Mouse (Mus musculus) small intestine, adult 2 months (tissue): ENCODE data around the gene Miox. TPM values are rescaled to one million over a fixed set of nuclear protein-coding genes. Genes with fewer than 3 reads are reported as not detected.

Source experiments
- H3K27ac ChIP-seq: fragments of 200-500 bp; 2 replicates; pipeline ENCODE4 v1.5.1; 2012; ENCODE audit warnings: low read depth, low read length, control low read depth, inconsistent platforms; ENCODE audit not compliant: insufficient read depth
- H3K27me3 ChIP-seq: fragments of 200-500 bp; 2 replicates; pipeline ENCODE4 v1.6.1; 2012; ENCODE audit warnings: mild to moderate bottlenecking, moderate library complexity, low read length, inconsistent platforms; ENCODE audit not compliant: control insufficient read depth, insufficient read depth
- H3K36me3 ChIP-seq: fragments of 200-500 bp; 2 replicates; pipeline ENCODE4 v1.6.1; 2012; ENCODE audit warnings: mild to moderate bottlenecking, low read length, control low read depth, inconsistent platforms; ENCODE audit not compliant: control insufficient read depth, insufficient read depth
- H3K4me1 ChIP-seq: fragments of 200-500 bp; 2 replicates; pipeline ENCODE4 v1.6.1; 2012; ENCODE audit warnings: low read length, inconsistent platforms, mixed read lengths; ENCODE audit not compliant: control insufficient read depth, insufficient read depth, insufficient read length
- H3K4me3 ChIP-seq: fragments of 200-500 bp; 2 replicates; pipeline ENCODE4 v1.5.1; 2012; ENCODE audit warnings: low read depth, mild to moderate bottlenecking, control low read depth, inconsistent platforms, low read length, moderate library complexity
- CTCF ChIP-seq: fragments of 200-500 bp; IDR thresholded peaks from 2 replicates; pipeline ENCODE4 v1.5.1; 2012; ENCODE audit warnings: low read depth, mild to moderate bottlenecking, control low read depth, inconsistent platforms, low read length, moderate library complexity, mixed read lengths; ENCODE audit not compliant: insufficient replicate concordance, insufficient read length; ENCODE audit errors: extremely low read depth
- POLR2A ChIP-seq: fragments of 200-500 bp; IDR thresholded peaks from 2 replicates; pipeline ENCODE4 v1.6.1; 2012; ENCODE audit warnings: low read depth, mild to moderate bottlenecking, control low read depth, inconsistent platforms, low read length, moderate library complexity
- WGBS: fragments of 180-500 bp; shearing (Covaris S2); methylation state at CpG from one replicate; pipeline ENCODE4 v1.1.7; 2018; 5-methylcytosine and 5-hydroxymethylcytosine counted together
- polyA plus RNA-seq: library from polyadenylated mRNA; depleted of rRNA; stranded (reverse); fragments of >200 nt; gene quantifications from 2 replicates; pipeline ENCODE4 v1.2.3, GENCODE M21; 2012; rRNA removed

Gene Miox
- polyA plus RNA-seq, 1 experiment = 0.10 TPM

DNA sequence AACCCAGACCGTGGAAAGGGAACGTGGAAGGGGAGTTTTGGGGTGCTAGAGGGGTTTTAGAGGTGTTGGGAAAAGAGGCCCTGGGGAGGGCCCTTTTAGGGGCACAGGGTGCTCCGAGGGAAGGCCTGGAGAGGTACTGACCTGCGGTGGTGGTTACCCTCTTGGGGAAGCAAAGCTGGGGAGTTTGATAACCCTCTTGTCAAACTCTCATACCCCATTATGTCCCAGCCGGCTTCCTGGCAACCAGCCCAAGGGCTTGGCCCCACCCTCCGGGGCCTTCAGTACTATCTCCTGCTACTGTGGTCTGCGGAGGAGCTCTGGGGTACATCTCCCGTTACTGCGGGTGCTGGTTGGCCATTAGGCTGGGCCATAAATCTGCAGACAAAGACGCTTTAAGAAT lies 45.2 kb downstream of the Miox start:
- H3K4me3 ChIP-seq = peak overlapping the region; percentile 74
- no peaks in the 10 kb centered on the region for H3K36me3 ChIP-seq
- WGBS = 10% methylated on average over 10 of the region's 10 CpGs
- TF ChIP-seq POLR2A (no peak), CTCF (no peak)
- peaks cover 32% of the 10 kb centered on the region for H3K4me1 ChIP-seq
- no peaks in the 10 kb centered on the region for H3K27me3 ChIP-seq
- peak overlapping the region; percentile 89 for H3K27ac ChIP-seq

DNA sequence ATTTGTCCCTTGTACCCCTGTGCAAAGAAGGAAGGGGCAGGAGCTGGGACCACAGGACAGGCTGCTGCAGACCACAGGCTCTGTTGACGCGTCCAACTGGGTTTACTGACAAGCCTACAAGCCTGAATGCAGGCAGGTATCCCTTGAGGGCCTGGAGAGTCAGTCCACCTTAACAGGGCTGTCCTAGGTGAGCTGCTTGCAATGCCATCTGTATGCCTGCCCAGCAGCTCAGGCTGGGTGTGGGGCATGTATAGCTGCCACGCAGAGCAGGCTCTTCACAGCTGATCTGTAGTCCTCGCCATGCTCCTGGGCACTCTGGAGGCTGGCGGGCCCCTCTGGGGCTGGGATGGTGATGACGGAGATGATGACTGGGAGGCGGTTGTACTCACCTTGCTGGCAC lies 50.4 kb downstream of the Miox start, which contains the start of gene Klhdc7b:
Gene Klhdc7b (plus strand): TSS at position 301 of the 400 bp plus-strand sequence.
- no peaks in the 10 kb centered on the region for H3K36me3 ChIP-seq
- no peak for TF ChIP-seq CTCF
- TF ChIP-seq POLR2A = no peak
- H3K27me3 ChIP-seq = no peaks in the 10 kb centered on the region
- 0 out of 2 replicates have a peak, but pooled peaks cover under 1% of the 10 kb centered on the region for H3K4me1 ChIP-seq
- H3K27ac ChIP-seq = no peak within 1 kb of the TSS
- H3K4me3 ChIP-seq = no peak within 1 kb of the TSS
- WGBS = 90% methylated on average over 7 of the region's 7 CpGs

Other genes starting within 250 kb of the Miox start
- 29.0 and 45.8 TPM in 2 replicates for gene Selenoo, start 245.3 kb upstream of the Miox start, polyA plus RNA-seq
- 21.6 and 29.0 TPM in 2 replicates for gene Tubgcp6, start 211.3 kb upstream of the Miox start, polyA plus RNA-seq
- 13.2 and 19.0 TPM in 2 replicates for gene Hdac10, start 205.7 kb upstream of the Miox start, polyA plus RNA-seq
- gene Mapk12, start 193.7 kb upstream of the Miox start, polyA plus RNA-seq = 2.0 and 2.4 TPM in 2 replicates
- 2.3 and 3.2 TPM in 2 replicates for gene Mapk11, start 184.8 kb upstream of the Miox start, polyA plus RNA-seq
- gene Plxnb2, start 153.6 kb upstream of the Miox start, polyA plus RNA-seq = 213 and 376 TPM in 2 replicates
- 7.1 and 10.6 TPM in 2 replicates for gene Dennd6b, start 137.9 kb upstream of the Miox start, polyA plus RNA-seq
- 73.9 and 252 TPM in 2 replicates for gene Ppp6r2, start 122.8 kb upstream of the Miox start, polyA plus RNA-seq
- gene Sbf1, start 19.1 kb upstream of the Miox start, polyA plus RNA-seq = 123 and 189 TPM in 2 replicates
- 0.98 and 5.4 TPM in 2 replicates for gene Adm2, start 11.7 kb upstream of the Miox start, polyA plus RNA-seq
- gene Lmf2, start 21.3 kb downstream of the Miox start, polyA plus RNA-seq = 22.8 and 33.3 TPM in 2 replicates
- gene Ncaph2, start 21.3 kb downstream of the Miox start, polyA plus RNA-seq = 56.8 and 149 TPM in 2 replicates
- gene Sco2, start 39.4 kb downstream of the Miox start, polyA plus RNA-seq = 239 and 317 TPM in 2 replicates
- 114 and 152 TPM in 2 replicates for gene Tymp, start 42.6 kb downstream of the Miox start, polyA plus RNA-seq
- gene Odf3b, start 44.9 kb downstream of the Miox start, polyA plus RNA-seq = 46.1 and 142 TPM in 2 replicates
- gene Klhdc7b, start 50.5 kb downstream of the Miox start, polyA plus RNA-seq = 1.1 and 1.4 TPM in 2 replicates
- 0.60 and 0.93 TPM in 2 replicates for gene Syce3, start 76.1 kb downstream of the Miox start, polyA plus RNA-seq
- gene Cpt1b, start 91.5 kb downstream of the Miox start, polyA plus RNA-seq = 1.4 and 3.4 TPM in 2 replicates
- 0.17 and 0.76 TPM in 2 replicates for gene C730034F03Rik, start 95.2 kb downstream of the Miox start, polyA plus RNA-seq
- 3.0 and 5.0 TPM in 2 replicates for gene Gm44502, start 95.3 kb downstream of the Miox start, polyA plus RNA-seq
- gene Chkb, start 95.5 kb downstream of the Miox start, polyA plus RNA-seq = 45.6 and 104 TPM in 2 replicates
- 0.53 and 0.65 TPM in 2 replicates for gene Mapk8ip2, start 119.5 kb downstream of the Miox start, polyA plus RNA-seq
- gene Arsa, start 143.0 kb downstream of the Miox start, polyA plus RNA-seq = 15.6 and 30.4 TPM in 2 replicates
- gene Shank3, start 165.2 kb downstream of the Miox start, polyA plus RNA-seq = 6.4 and 10.2 TPM in 2 replicates
- gene Acr, start 233.9 kb downstream of the Miox start, polyA plus RNA-seq = 0.19 and 0.56 TPM in 2 replicates